Mouse (Mus musculus): Measurements from ENCODE around the gene Snx21.

GRCm38 (mm10) chr2:164786388-164786885, 814 bp downstream of the Snx21 start:
- TF ChIP-seq HCFC1 (IDR thresholded peaks at IDR 0.05; ENCODE audit: low read depth, low read length) (no peak), BHLHE40 (IDR thresholded peaks at IDR 0.05; ENCODE audit: borderline replicate concordance, low read depth, low read length) (no peak), ZKSCAN1 (IDR thresholded peaks at IDR 0.05; ENCODE audit: low read depth, low read length) (no peak), MXI1 (IDR thresholded peaks at IDR 0.05; ENCODE audit: low read depth, low read length) (no peak), MYB (IDR thresholded peaks at IDR 0.05; ENCODE audit: low read depth, low read length) (no peak), CTCF (IDR thresholded peaks at IDR 0.05 in 2 of 3, conservative IDR thresholded peaks at IDR 0.05 in 1 of 3; ENCODE audit: control insufficient read depth in 1 of 3, insufficient read depth in 1 of 3, low read depth in 2 of 3, low read length in 3 of 3, poor library complexity in 1 of 3, severe bottlenecking in 1 of 3) (no peak), USF1 (IDR thresholded peaks at IDR 0.05; ENCODE audit: low read depth, low read length) (no peak)
